Mouse (Mus musculus) cortical plate, adult 2 months (tissue): Measurements from ENCODE around the gene Pemt. TPM values are rescaled to one million over a fixed set of nuclear protein-coding genes. Genes with fewer than 3 reads are reported as not detected.

Source experiments
- H3K27ac ChIP-seq: fragments of 200-500 bp; 2 replicates; pipeline ENCODE4 v1.5.1; 2012; ENCODE audit warnings: low read length, control low read depth, inconsistent platforms; ENCODE audit not compliant: insufficient read depth
- H3K4me1 ChIP-seq: fragments of 200-500 bp; 2 replicates; pipeline ENCODE4 v1.6.1; 2011; ENCODE audit warnings: low read length; ENCODE audit not compliant: control insufficient read depth, insufficient read depth
- H3K4me3 ChIP-seq: fragments of 200-500 bp; 2 replicates; pipeline ENCODE4 v1.5.1; 2011; ENCODE audit warnings: mild to moderate bottlenecking, low read length, control low read depth; ENCODE audit not compliant: insufficient read depth
- CTCF ChIP-seq: fragments of 200-500 bp; IDR thresholded peaks from 2 replicates; pipeline ENCODE4 v1.5.1; 2011; ENCODE audit warnings: mild to moderate bottlenecking, control low read depth, low read length; ENCODE audit not compliant: insufficient read depth; ENCODE audit errors: extremely low read depth
- POLR2A ChIP-seq: fragments of 200-500 bp; IDR thresholded peaks from 2 replicates; pipeline ENCODE4 v1.6.1; 2011; ENCODE audit warnings: mild to moderate bottlenecking, low read length, control low read depth; ENCODE audit not compliant: insufficient read depth; ENCODE audit errors: extremely low read depth
- polyA plus RNA-seq: library from polyadenylated mRNA; depleted of rRNA; stranded (reverse); fragments of >200 nt; gene quantifications from 2 replicates; pipeline ENCODE4 v1.2.3, GENCODE M21; 2012; rRNA removed

The Pemt gene
- polyA plus RNA-seq, 1 experiment, result 7.1 TPM

DNA sequence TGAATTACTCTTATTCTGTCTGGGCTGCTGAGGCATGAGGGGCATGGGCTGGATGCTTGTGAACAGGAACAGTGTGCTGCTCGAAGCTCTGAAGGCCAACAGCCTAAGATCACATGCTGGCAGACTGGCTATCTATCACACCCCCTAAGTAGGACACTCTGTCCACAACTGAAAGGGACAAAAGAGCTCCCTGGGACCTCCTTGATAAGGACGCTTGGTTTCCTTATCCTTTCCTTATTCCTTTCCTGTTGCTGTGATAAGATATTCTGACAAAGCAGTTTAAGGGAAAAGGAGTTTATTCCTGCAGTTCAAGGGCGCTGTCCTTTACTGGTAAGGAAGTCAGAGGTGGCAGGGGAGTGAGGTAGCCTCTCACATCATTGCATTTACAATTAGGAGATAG is 105.6 kb downstream of the Pemt start:
- TF ChIP-seq CTCF (no peak), POLR2A (no peak)
- Histone ChIP-seq H3K4me3 (no peak overlapping the region), H3K4me1 (no peaks in the 10 kb centered on the region), H3K27ac (no peak overlapping the region)

DNA sequence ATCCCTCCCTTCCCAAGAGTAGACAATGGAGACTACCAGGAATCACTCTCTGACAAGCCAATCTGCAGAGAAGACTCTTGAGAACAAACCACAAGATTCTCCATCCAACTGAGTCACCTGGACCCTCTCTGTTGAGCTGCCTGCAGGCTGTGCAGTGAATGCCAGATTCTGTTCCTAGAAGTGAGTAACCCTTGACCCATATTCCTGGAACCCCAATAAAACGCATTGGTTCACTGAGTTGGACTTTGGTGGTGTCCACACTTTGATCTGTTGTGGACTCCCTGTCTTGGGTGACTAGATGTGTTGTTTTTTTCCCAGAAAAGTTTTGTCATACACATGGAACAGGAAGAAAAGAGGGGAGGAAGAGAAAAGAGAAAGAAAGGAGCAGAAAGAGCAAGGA is 106.5 kb downstream of the Pemt start:
- Histone ChIP-seq H3K4me3 (no peak overlapping the region), H3K27ac (no peak overlapping the region), H3K4me1 (no peaks in the 10 kb centered on the region)
- TF ChIP-seq CTCF (no peak), POLR2A (no peak)

DNA sequence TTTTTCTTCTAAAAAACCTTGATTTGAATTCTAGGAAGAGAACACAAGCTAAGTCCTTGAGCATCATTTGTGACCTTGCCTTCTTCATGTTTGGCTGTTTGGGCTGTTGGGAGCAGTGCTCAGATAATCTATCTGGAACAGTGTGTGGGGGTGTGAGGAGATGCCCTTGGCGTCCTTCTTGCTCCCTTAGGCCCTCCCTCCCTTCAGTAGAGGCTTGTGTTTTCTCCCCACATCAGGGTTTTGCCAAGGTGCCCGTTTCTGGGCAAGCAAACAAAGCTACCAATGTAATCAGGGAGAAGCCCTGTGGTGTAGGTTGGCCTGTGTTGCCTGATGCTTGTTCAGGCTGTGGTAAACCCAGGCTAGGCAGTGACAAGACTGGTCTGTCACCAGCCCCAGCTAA is 108.7 kb downstream of the Pemt start:
- Histone ChIP-seq H3K4me1 (no peaks in the 10 kb centered on the region), H3K4me3 (no peak overlapping the region), H3K27ac (no peak overlapping the region)
- no peak for TF ChIP-seq POLR2A
- no peak for TF ChIP-seq CTCF

DNA sequence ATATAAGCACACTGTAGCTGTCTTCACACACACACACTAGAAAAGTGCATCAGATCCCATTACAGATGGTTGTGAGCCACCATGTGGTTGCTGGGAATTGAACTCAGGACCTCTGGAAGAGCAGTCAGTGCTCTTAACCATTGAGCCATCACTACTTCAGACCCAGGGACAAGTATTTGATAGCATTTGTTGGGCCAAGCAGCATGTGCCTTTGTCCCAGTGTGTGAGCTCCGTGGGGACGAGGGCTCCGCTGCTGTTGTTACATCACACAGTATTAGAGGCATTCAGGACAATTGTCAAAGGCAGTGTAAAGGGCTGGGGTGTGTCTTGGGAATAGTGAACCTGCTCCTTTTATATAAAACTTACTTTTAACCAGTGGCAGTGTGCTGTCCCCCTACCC is 109.3 kb downstream of the Pemt start:
- Histone ChIP-seq H3K4me3 (no peak overlapping the region), H3K27ac (no peak overlapping the region), H3K4me1 (no peaks in the 10 kb centered on the region)
- TF ChIP-seq POLR2A (no peak), CTCF (no peak)

DNA sequence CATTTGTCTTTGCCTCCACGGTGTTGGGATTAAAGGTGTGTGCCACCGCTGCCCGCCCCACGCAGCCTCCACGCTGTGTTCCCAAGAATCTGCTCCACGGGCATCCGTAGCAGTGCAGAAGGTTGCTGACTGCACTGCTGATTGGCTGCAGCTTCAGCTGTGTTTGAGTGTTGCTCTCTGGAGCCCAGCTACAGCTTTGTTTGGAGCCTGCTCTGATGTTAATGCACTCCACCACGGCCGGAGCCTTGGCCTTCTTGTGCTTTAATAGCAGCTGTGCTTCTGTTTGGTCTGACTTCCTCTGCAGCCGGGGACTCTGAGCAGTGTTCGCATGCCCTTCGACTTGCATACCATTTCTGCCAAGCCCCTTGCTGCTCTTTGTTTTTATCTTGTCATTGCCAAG is 112.3 kb downstream of the Pemt start:
- Histone ChIP-seq H3K4me1 (no peaks in the 10 kb centered on the region), H3K27ac (no peak overlapping the region), H3K4me3 (no peak overlapping the region)
- TF ChIP-seq POLR2A (no peak), CTCF (no peak)

DNA sequence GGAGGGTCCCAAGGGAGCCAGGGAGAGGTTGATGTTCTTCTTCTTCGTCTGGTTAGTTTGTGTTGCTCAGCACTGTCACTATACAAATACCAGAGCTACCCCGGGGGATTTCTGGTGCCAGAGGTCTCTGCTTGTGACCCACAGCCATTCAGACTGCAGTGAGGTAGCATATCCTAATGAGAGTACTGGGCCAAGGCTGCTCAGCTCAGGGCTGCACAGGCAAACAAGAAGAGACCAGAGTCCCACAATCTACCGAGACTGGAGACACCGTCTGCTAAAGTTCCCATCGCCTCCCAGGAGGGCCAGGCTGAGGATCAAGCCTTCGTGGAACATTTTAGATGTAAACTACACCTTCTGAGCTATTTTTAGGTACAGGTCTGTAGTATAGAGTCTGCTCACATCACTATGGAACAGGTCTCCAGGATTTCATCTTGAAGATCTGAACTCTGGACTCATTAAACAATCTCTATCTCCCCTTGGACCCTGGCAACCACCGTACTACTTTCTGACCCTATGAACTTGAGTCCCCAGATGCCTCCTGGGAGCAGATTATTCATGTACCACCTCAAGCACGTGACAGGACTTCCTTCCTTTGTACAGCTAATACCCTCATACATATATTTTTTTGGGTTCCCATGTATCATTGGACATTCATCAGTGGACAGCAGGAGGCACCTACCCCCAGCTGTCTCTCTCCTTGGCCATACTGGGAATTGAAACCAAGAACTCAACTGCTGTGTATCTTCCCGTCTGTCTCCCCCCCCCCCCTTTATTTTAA is 113.5 kb downstream of the Pemt start:
- Histone ChIP-seq H3K4me1 (no peaks in the 10 kb centered on the region), H3K27ac (no peak overlapping the region), H3K4me3 (no peak overlapping the region)
- TF ChIP-seq POLR2A, result no peak
- TF ChIP-seq CTCF, result no peak

DNA sequence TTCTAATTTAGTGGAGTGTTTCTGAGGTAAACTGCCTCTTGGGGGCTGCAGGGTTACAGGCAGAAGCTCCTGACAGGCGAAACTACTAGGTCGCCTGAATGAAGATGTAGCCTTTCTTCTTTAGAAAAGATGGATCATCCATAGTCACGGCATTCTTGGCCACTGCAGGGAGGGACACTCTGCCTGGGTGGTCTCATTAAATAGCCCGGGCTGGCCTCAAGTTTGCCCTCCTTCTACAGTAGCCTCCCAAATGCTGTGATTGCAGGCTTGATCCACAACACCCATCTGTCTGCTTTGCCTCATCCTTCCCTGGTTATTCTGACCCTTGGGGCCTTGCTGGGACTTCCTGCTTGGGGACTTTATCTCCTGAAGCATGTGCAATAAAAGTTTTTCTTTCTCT is 116.3 kb downstream of the Pemt start:
- TF ChIP-seq CTCF (no peak), POLR2A (no peak)
- no peak overlapping the region for H3K4me3 ChIP-seq
- H3K27ac ChIP-seq, result no peak overlapping the region

DNA sequence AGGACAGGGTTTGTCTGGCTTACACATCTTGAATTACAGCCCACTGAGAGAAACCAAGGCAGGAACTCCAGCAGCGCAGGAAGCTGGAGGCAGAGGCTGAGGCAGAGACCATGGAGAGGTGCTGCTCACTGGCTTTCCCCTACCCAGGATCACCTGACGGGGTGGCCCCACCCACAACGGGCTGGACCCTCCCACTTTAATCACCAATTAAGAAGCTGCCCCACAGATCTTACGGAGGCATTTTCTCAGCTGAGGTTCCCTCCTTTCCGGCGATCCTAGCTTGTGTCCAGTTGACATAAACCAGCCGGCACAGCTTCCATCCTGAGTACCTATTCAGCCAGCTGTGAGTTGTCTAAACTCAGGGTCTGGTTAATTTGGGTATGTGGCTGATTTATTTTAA is 125.0 kb downstream of the Pemt start:
- no peaks in the 10 kb centered on the region for H3K4me1 ChIP-seq
- H3K4me3 ChIP-seq, result no peak overlapping the region
- no peak overlapping the region for H3K27ac ChIP-seq
- TF ChIP-seq CTCF (no peak), POLR2A (no peak)

More for the DNA sequence above, 116.3 kb downstream of the Pemt start:
- H3K4me1 ChIP-seq, result no peaks in the 10 kb centered on the region

Other genes with a start within 250 kb of the Pemt start
- 51.4 and 51.6 TPM in 2 replicates for gene Flcn, start 236.5 kb downstream of the Pemt start, polyA plus RNA-seq
- gene Nt5m, start 207.0 kb downstream of the Pemt start, polyA plus RNA-seq, result 72.5 and 73.2 TPM in 2 replicates
- gene Cops3, start 206.7 kb downstream of the Pemt start, polyA plus RNA-seq, result 47.3 and 48.1 TPM in 2 replicates
- gene Med9, start 98.3 kb downstream of the Pemt start, polyA plus RNA-seq, result 42.7 and 44.2 TPM in 2 replicates
- 3.7 and 7.9 TPM in 2 replicates for gene Rasd1, start 81.5 kb downstream of the Pemt start, polyA plus RNA-seq
- 41.8 and 41.9 TPM in 2 replicates for gene Rai1, start 58.5 kb upstream of the Pemt start, polyA plus RNA-seq
- gene Srebf1, start 176.1 kb upstream of the Pemt start, polyA plus RNA-seq, result 51.2 and 56.7 TPM in 2 replicates